Mouse (Mus musculus) embryo, embryonic 10 days (tissue): ENCODE results near the gene Fut11.

Source experiments
- DNase-seq: peaks from one replicate; pipeline ENCODE4 v3.0.0-alpha.2; 2015; ENCODE audit warnings: low spot score

Gene Fut11

DNA sequence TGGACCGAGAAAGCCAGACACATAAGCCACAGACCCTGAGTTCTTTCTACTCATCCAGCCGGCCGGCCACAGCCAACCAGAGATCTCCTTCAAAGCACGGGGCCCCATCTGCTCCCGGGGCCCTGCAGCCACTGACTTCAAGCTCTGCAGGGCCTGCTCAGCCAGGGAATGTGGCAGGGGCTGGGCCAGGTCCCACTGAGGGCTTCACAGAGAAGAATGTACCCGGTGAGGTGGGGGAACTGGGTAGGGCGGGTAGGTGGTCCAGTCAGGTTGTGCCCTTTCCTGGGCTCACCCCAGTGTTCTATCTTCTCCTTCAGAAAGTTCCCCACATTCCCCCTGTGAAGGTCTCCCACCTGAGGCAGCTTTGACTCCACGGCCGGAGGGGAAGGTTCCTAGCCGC, 23.7 kb downstream of the Fut11 start:
- no peak for DNase-seq

DNA sequence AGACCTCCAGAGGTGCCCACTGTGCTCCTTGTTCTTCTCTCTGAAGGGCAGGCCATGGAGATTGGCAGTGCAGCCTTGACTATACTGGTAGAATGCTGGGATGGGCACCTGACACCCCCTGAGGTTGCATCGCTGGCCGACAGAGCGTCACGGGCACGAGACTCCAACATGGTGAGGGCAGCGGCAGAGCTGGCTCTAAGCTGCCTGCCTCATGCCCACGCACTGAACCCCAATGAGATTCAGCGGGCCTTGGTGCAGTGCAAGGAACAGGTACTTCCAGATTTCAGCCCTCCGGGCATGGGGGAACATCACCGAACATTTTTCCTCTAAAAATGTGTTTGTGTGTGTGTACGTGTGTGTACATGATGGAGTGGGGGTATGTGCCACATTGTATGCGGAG, 25.0 kb downstream of the Fut11 start:
- DNase-seq = no peak

DNA sequence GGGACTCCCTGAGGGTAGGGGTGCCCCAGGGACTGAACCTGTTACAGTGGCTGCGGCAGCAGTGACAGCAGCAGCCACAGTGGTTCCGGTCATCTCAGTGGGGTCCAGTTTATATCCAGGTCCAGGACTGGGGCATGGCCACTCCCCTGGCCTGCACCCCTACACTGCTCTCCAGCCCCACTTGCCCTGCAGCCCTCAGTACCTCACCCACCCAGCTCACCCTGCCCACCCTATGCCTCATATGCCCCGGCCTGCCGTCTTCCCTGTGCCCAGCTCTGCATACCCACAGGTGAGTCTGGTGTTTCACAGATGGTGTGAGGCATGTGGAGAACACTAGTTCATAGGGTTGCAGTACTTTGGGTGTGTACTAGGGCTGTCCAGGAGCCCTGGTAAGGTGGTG, 26.6 kb downstream of the Fut11 start:
- DNase-seq = no peak

DNA sequence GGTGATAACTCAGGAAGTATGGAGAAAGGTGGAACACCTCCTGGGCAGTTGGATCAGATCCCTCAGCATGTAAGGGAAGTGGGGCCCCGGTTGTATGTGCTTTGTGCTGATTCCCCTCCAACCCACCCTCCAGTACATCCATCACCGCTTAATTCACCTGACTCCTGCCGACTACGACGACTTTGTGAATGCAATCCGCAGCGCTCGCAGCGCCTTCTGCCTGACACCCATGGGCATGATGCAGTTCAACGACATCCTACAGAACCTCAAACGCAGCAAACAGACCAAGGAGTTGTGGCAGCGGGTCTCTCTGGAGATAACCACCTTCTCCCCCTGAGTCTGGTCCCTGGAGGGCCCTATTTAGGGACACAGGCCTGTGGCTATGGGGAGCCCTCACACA, 28.2 kb downstream of the Fut11 start:
- DNase-seq = no peak

DNA sequence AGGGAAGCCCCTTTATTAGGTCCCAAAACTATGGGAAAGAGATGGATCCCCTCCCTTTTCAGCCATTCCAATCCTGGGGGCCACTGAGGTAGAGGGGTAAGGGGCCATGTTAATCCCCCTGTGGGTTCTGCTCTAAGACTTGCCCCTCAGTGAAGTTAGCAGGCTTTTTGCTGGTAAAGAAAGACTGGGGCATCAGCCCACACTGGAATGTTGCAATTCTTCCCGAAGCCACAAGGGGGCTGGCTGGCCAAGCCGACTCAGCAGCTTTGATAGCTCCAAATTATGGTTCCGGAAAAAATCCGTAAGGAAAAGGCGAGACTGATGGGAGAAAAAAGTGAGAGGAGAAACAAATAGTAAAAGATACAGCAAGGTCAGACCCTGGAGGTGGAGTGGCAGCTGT, 29.3 kb downstream of the Fut11 start:
- peak; percentile 71 for DNase-seq

DNA sequence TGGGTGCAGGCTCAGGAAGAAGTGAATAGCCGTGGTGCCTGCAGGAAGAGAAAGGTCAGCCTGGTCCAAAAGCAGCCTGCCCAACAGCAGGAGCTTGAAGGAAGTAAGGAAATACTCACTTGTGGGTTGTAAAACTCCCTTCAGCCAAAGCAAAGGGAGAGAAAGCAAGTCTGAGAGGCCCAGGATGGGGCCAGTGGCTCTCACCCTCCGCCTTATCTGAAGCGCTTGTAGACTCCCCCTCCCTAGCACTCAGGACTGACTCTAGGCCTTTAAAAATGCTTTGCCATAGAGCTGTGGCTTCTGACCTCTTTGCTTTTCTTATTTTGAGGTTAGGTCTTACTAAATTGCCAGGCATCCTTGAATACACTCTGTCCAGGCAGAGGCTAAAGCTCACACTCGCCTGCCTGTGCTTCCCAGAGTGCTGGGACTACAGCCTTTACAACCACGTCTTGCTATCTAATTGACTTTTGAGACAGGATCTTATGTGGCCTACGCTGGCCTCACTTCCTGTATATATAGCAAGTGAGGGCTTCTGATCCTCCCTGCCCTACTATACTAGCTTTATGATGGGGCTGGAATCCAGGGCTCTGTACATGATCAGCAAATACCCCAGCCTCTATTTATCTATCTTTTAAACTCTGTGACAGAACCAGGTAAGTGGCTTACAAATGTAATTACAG, 31.0 kb downstream of the Fut11 start:
- DNase-seq = no peak

DNA sequence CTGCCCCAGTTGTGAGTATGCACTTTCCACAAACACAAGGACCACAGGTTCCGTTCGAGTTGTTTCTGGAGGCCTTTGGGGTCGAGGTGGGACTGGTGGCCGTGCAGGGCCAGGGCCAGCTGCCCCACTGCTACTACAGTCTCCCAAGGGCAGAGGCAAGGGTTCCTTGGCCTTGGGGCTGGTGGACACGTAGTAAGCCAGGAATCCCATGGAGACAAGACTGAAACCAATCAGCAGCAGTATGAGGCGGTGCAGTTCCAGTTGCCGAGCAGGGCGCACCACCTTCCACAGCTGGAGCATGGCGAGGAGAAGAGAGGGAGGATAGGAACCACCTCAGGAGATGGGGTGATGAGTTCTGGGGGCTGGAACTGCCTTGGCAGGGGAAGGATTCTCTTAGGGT, 35.1 kb downstream of the Fut11 start:
- DNase-seq = no peak

DNA sequence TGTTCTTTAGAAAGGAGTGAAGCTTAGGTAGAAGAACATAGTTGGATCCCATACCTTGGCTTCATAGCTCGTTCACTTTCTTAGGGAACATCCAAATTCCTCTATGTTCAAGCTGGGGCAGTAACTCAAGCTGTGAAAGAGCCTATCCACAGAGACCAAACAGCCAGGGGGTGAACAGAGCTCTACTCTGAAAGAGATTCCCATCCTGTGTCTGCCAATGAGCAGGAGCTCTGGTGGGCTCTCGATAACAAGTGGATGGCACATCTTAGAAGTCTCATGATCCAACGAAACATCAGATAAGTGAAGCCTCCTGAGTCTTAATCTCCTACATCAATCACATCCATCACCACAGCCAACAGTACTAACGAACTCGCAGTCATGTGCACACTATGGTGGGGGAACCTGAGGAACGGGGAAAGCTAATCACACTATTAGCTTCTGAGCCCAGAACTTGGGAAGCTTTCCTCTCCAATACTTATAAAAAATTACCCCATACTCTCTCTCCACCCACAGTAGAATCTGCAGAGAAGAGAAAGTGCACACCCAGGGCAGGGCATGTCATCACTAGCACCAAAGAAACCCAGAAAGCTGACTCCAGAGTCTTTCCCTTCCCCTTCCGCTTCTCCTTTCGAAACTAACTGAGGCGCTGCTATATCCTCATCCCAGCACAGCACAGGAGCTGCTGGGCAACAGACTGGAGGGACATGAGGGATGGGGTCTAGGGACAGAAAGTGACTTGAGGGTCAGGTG, 36.3 kb downstream of the Fut11 start:
- DNase-seq = no peak

DNA sequence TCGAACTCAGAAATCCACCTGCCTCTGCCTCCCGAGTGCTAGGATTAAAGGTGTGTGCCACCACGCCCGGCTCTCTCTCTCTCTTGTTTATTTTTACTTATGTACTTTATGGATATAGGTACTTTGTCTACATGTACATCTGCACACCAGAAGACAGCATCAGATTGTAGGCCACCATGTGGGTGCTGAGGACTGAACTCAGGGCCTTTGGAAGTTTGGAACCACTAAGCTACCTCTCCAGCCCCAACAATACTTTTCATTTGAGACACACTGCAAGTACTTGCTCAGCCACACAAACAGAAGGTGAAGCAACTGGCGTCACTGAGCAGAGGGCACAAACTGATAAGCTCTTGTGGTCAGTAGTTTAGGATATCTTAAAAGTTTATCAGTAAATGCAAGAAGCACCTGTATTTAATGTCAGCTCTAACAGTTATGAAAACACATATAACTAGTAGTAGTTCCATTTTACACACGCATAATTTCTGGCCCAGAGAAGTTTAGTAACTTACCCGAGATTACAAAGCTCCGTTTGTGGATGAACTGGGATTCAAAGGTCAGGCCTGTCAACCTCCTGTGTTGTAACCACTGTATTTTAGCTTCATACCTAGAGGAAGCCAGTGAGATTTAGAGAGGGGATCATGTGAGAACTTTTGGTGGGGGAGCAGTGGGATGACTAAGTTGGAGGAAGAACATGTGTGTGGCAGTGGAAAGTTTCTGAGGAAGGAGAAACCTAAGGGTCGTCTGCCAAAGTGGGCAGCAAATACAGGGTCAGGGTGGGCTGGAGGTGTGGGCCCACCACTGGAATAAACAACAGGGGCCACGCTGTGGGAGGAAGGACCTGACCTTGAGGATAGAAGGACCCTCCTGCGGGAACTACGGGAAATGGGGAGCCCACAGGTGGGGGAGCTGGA, 38.5 kb downstream of the Fut11 start:
- no peak for DNase-seq

DNA sequence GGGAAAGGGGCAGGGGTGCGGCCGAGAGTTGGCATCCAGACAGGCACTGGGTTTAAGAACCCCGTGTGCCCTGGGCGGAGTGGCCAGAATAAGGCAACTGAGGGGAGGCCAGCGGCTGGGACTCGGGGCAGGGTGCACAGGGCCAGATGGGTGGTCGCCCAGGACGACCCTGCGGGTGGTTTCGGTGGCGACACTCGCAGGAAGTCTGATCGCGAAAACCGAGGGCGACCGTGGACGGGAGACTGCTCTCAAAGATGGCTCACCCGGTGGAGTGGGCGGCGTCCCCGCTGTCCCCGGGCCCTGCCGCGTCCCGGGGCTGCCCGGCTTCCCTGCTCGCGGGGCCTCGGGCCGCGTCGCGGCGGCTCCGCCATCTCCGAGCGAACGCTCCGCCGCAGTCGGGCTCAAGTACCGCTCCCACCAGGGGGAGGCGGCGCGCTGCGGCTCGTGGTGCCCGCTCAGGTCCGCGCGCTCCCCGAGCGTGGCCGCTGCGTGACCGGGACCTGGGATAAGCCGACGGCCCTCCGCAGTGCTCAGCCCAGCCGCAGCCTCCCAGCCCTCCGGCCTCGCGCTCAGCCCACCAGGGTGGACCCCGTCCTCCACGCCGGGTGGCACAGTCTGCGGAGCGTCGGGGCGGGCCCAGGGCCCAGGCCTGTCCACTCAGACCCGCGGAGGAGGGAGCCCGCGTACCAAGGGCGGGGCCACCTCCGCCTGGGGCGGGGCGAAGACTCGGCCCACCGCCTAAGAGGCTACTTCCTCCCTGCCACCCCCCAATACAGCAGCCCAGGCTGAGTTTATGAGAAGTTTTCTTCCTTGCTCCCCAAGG, 39.4 kb downstream of the Fut11 start, which contains the start of gene Ndst2:
Ndst2 (minus strand) TSS at position 611 of the 823 bp plus-strand sequence.
- peak; percentile 93 for DNase-seq

DNA sequence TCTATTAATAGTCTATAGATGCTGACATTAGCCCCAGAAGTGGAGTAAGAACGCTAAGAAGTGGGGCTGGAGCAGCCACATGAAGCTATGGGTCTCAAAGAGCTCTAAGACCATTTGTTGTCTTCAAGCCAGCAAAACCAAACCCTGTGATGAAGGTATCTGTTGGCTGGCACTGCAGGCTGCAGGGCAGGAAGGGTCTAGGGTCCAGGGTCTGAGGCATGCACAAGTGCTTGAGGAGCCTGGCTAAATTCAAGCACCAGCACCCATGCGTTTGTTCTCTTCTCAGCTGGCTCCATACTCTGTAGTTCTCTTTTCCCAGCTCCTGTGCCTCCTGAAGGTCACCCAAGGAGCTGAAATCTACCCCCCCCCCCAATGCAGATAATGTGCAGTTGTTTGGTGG, 40.3 kb downstream of the Fut11 start:
- DNase-seq = no peak

DNA sequence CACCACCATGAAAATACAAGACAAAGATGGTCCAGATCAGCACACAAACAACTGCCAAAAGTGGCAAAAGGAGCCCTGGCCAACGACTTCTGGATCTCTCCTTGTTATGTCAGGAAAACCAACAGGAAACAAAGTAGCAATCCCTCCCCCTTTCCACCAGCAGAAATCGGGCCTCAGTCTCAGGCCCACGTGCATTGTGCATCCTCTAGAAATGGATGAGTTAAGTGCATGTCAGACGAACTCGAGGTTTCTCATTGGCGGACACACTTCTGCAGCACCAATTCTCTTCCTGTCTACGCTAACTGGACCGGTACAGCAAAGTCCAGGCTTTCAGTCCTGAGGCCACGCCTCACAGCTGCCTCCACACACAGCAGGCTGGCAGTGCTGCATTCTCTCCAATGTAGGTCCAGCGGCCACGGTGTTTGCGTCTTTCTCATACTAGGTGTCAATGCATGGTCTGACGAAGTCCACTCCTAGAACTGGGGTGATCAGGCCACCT, 41.2 kb downstream of the Fut11 start:
- no peak for DNase-seq

DNA sequence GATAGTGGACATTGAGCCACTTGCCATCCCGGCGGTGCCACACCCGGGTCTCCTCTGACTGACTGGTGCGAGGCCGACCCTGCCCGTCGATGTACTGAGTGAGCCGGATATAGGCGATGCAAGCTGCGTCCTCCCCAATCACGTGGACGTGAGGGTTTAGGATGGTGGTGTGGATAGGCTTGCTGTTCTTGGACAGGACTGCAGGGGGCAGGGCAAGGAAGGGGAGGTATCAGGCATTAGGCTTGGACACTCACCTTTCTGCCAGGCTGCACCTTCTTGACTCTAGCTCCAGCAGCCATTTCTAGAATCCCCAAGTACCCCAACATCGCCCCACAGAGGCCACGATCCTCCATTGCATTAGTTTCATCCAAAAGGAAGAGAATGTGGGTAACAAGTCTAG, 42.5 kb downstream of the Fut11 start:
- peak; percentile 65 for DNase-seq

DNA sequence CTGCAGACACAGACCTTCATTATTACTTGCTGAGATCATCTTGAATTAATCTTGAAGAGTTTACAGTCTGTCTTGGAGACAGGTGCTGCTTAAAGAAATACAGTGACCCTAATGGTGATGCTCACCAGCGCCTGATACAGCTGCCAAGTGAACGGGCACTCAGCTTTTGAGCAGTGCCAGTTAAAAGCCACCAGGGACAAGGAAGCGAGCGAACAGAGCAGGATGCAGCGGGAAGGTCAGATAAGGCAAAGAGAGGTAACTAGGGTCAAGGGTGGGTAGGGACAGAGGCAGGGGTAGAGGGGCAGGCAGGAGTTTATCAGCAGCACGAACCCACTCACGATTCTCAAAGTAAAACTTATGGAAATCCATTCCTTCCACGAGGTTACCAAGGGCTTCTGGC, 43.7 kb downstream of the Fut11 start:
- no peak for DNase-seq

DNA sequence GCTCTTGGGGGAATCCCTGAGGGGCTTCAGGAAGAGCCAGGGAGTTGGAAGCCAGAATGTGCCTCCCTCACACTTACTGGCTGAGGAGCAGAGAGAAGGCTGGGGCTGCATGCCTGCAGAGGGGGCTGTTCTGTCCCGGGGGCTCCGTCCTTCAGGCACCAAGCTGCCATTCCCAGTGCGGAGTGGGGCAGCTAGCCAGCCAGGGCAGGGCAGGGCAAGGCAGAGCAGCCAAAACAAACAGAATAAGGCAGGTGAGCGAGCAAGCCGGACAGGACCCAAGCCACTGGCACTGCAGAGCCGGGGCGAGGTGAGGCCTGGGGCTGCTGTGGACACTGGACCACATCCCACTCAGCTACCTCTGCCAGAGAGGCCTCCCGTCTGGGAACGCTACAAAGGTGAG, 46.5 kb downstream of the Fut11 start:
- DNase-seq = no peak

DNA sequence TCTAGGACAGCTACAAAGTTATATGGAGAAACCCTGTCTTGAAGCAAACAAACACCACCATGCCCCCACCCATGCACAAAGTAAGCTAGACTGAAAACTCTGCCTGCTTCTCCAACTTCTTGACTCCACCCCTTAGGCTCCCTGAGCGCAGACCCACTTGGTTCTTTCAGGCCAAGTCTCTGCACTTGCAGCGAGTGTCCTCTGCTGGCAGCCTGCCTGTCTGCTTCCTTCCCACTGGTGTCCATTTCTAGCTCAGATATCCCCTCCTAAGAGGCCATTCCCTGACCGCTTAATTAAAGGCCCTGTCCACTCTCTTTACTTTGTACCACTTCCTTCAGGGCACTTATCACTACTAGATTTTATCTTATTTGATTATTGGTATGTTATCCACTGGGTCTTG, 48.8 kb downstream of the Fut11 start:
- no peak for DNase-seq

DNA sequence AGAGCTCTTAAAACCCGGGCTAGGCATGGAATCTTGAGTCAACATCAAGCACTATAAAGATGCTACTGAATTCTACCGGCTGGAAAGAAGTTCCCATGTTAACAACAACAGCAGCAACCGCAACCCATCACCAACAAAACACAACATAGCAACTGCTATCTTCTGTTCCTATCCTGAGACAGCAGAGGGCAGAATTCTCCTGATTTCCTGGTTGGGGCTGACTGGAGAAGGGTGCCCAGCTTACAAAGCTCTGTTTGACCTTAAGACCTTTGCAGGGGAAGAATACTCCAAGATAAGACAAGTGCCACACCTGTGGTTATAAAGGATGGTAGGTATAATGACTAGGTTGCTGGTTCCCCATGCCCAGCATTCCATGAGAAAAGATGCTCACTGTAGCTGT, 52.2 kb downstream of the Fut11 start:
- DNase-seq = no peak

DNA sequence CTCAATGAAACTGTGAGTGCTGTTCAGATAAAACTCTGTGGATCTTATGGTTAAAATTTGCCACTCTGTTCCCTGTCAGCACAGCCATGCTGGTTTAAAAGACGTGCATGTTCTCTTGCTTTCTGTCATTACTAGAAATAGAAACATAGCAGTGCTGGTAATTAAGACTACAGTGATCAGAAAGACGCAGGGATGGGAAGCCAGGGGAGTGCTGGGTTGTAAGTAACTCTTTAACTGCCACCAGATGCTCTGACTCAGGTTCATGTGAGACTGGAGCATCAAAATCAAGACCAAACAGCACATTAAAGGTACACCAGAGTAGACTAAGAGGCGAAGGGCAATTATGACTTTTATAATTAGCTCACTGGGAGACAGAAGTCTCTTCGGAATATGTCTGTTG, 53.6 kb downstream of the Fut11 start:
- DNase-seq = no peak

DNA sequence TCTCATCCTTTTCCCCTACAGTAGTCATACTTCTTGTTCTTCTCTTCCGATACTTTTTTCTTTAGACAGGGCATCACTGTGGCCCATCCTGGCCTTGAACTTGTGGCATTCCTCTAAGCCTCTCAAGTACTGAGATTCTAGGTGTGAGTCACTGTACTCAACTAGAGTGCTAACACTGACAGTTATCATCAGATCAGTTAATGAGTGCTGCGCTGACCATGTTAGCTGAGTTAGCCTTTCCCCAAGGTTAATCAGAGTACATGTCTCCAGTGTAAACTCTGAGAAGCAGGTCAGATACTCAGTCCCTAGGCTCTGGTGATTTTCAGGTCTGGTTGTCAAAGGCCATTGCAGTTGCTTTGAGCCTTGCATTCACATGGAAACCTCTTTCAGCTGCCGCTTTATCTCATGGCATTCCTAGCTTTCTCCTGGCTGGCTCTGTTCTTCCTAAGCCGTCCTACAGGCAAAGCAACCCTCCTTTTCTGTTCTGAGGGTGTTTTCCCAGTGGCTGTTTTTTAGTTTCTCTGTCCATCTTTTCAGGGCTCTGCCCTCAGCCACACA, 54.8 kb downstream of the Fut11 start:
- DNase-seq = no peak

DNA sequence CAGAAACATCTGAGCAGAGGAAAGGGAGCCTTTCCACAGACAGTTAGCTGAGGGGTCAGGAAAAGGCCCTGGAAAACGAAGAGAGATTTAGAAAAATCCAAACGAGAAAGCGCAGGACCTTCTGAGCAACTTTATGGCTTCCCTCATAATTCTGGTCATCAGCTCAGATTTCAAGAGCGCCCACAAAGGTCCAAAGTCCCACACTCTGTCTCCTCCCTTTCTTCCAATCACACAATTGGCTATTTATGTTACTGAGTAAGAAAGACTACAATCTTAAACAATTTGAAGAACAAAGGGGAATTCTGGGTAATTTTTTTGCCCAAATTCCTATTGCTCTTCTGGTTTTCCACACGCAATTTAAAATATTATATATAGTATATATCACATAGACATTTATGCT, 55.7 kb downstream of the Fut11 start:
- no peak for DNase-seq
